Mouse (Mus musculus) liver, embryonic 14.5 days (tissue): ENCODE results near the gene Acaca.

Experiments
- CTCF ChIP-seq: IDR thresholded peaks from 2 replicates; pipeline ENCODE4 v1.5.1; 2016; ENCODE audit warnings: antibody characterized with exemption, low read depth, control low read depth
- EP300 ChIP-seq: IDR thresholded peaks from 2 replicates; pipeline ENCODE4 v1.6.1; 2016; ENCODE audit warnings: antibody characterized with exemption, low read depth

DNA sequence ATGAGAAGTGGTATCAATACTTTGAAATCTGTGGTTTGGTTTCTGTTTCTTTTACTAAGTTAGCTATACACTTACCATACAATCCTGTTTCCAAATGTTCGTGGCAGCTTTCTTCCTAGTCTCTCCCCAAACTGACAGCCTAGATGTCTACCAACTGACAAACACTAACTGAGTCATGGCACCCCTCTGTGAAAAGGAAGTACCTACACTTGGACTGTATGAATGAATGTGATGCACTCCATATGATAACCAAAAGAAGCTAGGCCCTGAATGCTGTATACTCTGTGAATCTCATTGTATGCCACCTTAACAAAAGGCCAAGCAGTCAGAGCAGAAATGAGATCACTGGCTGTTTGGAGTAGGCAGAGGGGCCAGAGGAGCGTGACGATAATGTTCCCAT, 227.8 kb downstream of the Acaca start:
- TF ChIP-seq CTCF (no peak), EP300 (no peak)
